Mouse (Mus musculus) regulatory T cell (primary cell): ENCODE results near the gene Angptl8.

Source experiments
- in situ Hi-C: fragments of 300-600 bp; cut with MboI, MseI; formaldehyde crosslinking; loops from one replicate; pipeline ENCODE4 v1.15.1; 2025; ENCODE audit warnings: high pct_unique_total_duplicates

Gene Angptl8

GRCm38 (mm10) chr9:21816716-21817305 lies 18.5 kb upstream of the Angptl8 start:
- in situ Hi-C loops: no loop called here

- in situ Hi-C loops: no loop called here
Measured at GRCm38 (mm10) chr9:21818125-21818524, 17.2 kb upstream of the Angptl8 start.

DNA sequence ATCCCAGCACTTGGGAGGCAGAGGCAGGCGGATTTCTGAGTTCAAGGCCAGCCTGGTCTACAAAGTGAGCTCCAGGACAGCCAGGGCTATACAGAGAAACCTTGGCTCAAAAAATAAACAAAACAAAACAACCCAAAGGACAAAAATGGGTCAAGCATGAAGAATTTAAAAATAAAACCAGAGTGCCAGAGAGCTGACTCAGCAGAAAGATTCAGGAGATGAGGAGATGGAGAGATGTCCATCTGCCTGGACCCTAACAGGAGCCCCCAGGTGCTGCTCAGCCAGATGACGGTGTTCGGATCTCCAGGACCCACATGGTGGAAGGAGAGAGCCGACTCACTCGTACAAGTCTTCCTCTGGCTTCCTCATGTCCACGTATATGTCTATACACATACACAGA lies 16.7 kb upstream of the Angptl8 start:
- in situ Hi-C loops: no loop called here

GRCm38 (mm10) chr9:21819181-21819729 lies 16.1 kb upstream of the Angptl8 start:
- in situ Hi-C loops: no loop called here

DNA sequence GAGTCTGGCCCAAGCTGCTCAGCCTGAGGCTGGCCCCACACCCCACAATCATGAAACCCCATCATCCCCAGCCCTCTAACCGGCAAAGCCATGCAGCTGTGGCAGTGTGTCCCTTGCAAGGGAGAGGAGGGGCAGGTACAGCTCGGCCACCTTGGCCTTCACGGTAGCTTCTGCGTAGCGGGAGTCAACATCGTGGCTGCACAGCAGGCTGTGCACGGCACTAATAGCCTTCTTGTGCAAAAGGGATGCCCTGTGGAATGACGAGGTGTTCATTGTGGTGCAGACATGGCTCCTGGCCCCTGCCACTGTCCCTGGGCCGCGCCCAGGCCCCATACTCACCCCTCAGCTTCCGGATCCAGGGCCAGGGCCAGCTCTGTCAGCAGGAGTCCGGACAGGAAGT lies 15.1 kb upstream of the Angptl8 start:
- in situ Hi-C loops: no loop called here

- in situ Hi-C loops: no loop called here
Measured at GRCm38 (mm10) chr9:21822686-21823085, 12.6 kb upstream of the Angptl8 start.

- in situ Hi-C loops: no loop called here
Measured at GRCm38 (mm10) chr9:21823957-21824356, 11.4 kb upstream of the Angptl8 start.

DNA sequence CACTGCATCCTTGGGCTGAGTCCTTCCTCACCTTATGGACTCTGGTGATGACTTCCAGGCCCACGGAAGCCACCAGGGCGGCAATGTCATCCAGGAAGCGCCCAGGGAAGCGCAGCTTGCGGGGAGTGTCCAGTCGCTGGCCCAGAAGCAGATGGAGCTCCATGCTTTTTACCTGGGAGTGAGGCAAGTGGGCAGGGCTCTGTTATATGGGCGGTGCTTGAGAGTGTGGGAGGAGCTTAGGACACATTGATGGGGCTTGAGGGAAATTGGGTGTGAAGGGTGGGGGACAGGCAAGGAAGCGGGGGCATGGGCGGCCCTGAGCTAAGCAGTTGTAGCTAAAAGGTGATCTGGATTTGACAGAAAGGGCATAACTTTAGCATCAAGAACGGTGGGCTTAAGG lies 10.9 kb upstream of the Angptl8 start:
- in situ Hi-C loops: no loop called here

DNA sequence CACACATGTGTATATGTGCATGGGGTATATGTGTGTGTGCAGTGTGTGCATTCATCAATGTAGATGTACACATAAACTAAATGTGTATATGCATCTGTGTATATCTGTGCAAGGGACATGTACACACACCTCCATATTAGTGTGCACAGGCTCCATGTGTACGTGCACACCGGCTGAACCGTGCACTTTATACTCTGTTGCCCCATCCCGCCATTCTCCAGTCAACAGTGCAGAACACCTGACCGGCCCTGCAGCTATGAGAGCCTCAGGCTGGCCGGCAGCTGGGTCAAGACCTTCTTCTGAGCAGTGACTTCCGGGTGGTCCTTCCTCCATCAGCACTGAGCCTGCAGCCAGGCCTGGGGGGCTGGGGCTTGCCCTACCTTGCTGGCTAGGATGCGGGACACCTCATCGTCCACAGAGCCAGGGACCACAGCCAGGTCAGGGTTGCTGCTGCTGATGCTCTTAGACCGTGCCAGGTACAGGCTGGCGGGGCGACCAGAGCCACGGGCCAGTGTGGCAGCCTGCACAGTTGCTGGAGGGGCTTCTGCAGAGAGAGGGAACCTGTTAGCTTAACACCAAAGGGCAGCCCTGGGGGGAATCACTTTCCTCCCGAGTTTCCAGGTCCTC lies 5.4 kb upstream of the Angptl8 start:
- in situ Hi-C loops: no loop called here

DNA sequence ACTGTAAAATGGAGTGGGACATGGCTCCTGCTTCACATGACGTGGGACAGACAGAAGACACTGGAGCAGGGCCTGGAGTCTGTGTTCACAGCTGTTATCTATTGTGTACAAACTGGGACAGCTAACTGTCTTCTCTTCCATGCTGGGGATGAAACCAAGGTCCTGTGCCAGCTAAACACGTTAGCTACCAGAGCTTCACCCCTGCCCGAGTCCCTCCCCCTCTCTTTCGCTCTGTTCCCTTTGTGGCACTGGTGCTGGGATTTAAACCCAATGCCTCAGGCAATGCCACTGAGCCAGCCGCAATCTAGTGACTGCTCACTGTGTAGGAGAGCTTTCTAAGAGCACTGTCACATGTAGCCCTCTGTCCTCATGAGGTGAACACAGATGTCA lies 4.9 kb upstream of the Angptl8 start:
- in situ Hi-C loops: no loop called here

- in situ Hi-C loops: no loop called here
Measured at GRCm38 (mm10) chr9:21830936-21831335, 4.4 kb upstream of the Angptl8 start.

DNA sequence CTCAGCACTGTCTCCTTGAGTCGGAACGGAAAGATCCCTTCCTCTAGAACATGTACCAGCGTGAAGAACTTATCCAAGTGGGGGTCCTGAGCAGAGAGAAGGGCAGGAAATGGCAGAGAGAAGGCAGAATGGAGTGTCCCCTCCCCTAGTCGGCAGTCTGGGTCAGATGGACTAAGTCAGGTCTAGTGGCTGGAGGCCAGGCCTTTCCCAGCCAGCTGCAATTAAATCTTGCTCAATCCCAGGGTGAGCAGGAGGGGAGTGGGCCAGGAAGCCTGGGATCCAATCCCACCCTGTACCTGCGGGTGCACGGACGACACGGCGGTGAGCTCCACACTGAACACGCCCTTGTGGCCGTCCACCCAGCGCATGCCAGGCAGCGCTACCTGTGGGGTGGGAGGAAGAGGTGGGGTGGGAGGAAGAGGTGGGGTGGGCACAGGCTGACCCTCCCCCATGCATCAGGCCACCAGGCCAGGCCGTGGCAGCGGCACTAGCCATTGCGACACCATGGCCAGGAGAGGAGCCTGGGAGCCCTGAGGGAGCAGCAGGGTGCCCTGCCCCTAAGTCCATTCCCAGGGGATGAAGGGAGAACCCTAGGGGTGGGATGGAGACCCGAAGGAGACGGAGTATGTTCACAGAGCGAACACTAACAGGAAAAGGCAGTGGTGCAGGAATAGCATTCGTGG lies 3.6 kb upstream of the Angptl8 start:
- in situ Hi-C loops: no loop called here

DNA sequence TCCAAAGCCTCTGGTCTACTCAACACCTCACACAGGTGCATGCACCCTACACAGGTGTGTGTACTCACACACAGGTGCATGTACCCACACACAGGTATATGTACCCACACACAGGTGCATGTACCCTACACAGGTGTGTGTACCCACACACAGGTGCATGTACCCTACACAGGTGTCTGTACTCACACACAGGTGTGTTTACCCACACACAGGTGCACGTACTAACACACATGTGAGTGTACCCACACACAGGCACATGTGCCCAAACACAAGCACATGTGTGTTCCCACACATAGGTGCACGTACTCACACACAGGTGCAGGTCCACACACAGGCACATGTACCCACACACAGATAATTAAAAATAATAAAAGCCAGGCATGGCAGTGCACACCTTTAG lies 2.4 kb downstream of the Angptl8 start:
- in situ Hi-C loops: no loop called here

GRCm38 (mm10) chr9:21840115-21840787 lies 4.9 kb downstream of the Angptl8 start:
- in situ Hi-C loops: no loop called here

GRCm38 (mm10) chr9:21841340-21841739 lies 6.0 kb downstream of the Angptl8 start:
- in situ Hi-C loops: no loop called here

DNA sequence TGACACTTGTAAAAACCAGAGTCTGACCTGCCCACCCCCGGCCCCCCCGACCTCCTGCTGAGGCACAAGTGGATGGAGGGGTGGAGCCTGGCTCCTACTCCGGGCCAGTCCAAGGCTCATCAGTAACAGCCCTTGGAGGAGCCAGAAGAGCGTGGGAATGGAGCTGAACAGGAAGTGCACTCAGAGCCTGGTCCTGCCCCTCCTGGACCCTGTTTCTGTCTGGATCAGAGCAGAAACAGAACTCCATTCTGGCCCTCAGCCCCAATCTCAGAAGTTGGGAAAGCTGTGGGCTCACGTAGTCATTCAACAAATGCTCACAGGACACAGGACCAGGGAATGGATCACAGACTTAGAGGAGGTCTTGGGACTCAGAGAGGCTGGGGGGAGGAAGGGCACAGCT lies 7.1 kb downstream of the Angptl8 start:
- in situ Hi-C loops: no loop called here

- in situ Hi-C loops: no loop called here
Measured at GRCm38 (mm10) chr9:21843086-21843485, 7.8 kb downstream of the Angptl8 start.

- in situ Hi-C loops: no loop called here
Measured at GRCm38 (mm10) chr9:21845381-21846080, 10.2 kb downstream of the Angptl8 start.

DNA sequence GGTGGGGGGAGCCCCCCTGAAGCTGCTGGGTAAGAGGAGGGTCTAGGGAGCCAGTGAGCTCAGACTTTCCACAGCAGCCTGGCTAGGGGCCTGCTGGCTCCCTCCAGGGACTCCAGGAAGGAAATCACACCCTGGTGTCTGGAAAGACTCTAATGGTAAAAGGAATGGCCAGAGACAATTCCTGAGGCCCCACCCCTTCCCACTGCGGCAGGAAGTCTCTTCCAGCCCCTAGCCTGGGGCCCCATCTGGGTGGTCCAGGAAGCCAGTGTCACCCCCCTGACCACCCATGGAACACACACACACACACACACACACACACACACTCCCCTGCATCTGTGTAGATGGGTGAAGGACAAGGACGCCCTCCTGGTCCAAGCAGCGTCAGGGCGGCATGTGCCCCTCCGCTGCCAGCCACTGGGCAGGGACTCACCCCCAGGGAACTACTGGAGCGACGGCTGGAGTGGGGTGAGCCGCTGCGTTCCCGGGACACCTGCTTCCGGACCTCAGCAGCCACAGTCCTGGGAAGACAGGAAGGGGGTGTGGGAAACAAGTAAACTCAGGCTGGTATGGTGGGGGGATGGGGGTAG lies 11.5 kb downstream of the Angptl8 start:
- in situ Hi-C loops: no loop called here

DNA sequence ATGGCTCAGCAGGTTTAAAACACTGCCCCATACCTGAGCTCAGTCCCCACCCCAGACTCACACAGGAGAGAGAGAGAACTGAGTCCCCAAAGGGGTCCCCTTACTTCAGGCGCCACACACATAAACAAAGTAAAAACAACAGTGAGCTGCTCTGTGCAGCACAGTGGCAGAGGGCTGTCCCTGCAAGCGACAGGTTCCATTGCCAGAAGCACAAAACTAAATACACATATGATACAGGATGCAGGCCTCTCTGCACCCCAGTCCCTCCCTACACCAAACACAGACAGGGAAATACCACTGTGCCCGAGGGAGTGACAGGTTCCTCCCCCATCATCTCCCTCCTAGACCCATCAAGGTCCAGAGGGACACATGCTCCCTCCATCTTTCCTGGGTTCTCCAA lies 12.1 kb downstream of the Angptl8 start:
- in situ Hi-C loops: no loop called here

DNA sequence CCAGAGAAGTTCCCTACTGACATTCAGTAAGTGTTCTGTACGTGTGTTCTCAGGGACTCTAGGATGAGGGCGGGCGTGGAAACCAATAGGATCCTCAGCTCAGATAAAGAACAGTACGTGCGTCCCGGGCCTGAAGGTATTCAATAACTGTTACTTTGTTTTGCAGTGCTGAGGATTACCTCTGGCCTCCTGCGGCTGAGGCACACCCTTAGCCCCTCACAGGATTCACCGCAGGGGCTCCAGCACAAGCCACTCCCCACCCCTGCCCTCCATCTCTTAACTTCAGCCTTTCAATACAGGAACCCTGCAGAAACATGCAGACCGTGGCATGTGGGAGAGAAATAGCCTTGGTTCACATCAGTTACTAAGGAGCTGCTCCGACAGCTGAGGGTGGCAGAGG lies 12.6 kb downstream of the Angptl8 start:
- in situ Hi-C loops: no loop called here
